Mouse (Mus musculus) heart, adult 2 months (tissue): ENCODE measurements around the gene Nedd8. TPM values are rescaled to one million over a fixed set of nuclear protein-coding genes. Genes with fewer than 3 reads are reported as not detected.

Source experiments
- DNase-seq, 2 experiments: peaks; one replicate each; pipeline ENCODE4 v3.0.0; 2021
- H3K27ac ChIP-seq: fragments of 200-600 bp; 2 replicates; pipeline ENCODE4 v1.8.1; 2022
- H3K27me3 ChIP-seq: fragments of 200-500 bp; 2 replicates; pipeline ENCODE4 v1.6.1; 2012; ENCODE audit warnings: mild to moderate bottlenecking, low read length, inconsistent platforms, mixed read lengths; ENCODE audit not compliant: control insufficient read depth, insufficient read depth
- H3K36me3 ChIP-seq: fragments of 200-500 bp; 2 replicates; pipeline ENCODE4 v1.6.1; 2012; ENCODE audit warnings: low read length, inconsistent platforms; ENCODE audit not compliant: control insufficient read depth, insufficient read depth
- H3K4me1 ChIP-seq: fragments of 200-500 bp; 2 replicates; pipeline ENCODE4 v1.6.1; 2011; ENCODE audit warnings: low read length; ENCODE audit not compliant: control insufficient read depth, insufficient read depth
- H3K4me3 ChIP-seq: fragments of 200-600 bp; 2 replicates; pipeline ENCODE4 v1.8.1; 2022
- H3K79me2 ChIP-seq: fragments of 200-500 bp; replicated peaks from 2 replicates; pipeline ENCODE4 v1.6.1; 2012; ENCODE audit warnings: mild to moderate bottlenecking, inconsistent platforms, low read length, moderate library complexity, mixed read lengths; ENCODE audit not compliant: control insufficient read depth, insufficient read depth
- H3K9ac ChIP-seq: fragments of 200-500 bp; 2 replicates; pipeline ENCODE4 v1.6.1; 2012; ENCODE audit warnings: low read depth, mild to moderate bottlenecking, control low read depth, inconsistent platforms, low read length, mixed read lengths
- CTCF ChIP-seq: fragments of 200-600 bp; IDR thresholded peaks from 2 replicates; pipeline ENCODE4 v1.8.1; 2022; ENCODE audit warnings: antibody characterized with exemption, mild to moderate bottlenecking, moderate library complexity
- EP300 ChIP-seq: fragments of 200-500 bp; IDR thresholded peaks from 2 replicates; pipeline ENCODE4 v1.6.1; 2011; ENCODE audit warnings: low read depth, low read length, control low read depth; ENCODE audit not compliant: insufficient read depth
- POLR2A ChIP-seq: fragments of 200-500 bp; IDR thresholded peaks from 2 replicates; pipeline ENCODE4 v1.6.1; 2011; ENCODE audit warnings: mild to moderate bottlenecking, low read depth, low read length, control low read depth; ENCODE audit not compliant: insufficient read depth
- WGBS: fragments of 180-500 bp; shearing (Covaris S2); methylation state at CpG from one replicate; pipeline ENCODE4 v1.1.7; 2018; 5-methylcytosine and 5-hydroxymethylcytosine counted together
- intact Hi-C: fragments of 180-260 bp; cut with DNase I; formaldehyde crosslinking; loops from one replicate; pipeline ENCODE4 v1.15.1; 2025
- polyA plus RNA-seq: library from polyadenylated mRNA; depleted of rRNA; stranded (reverse); fragments of >200 nt; gene quantifications from 2 replicates; pipeline ENCODE4 v1.2.3, GENCODE M21; 2012; rRNA removed
- total RNA-seq, 2 experiments: library from RNA; stranded (reverse); gene quantifications; 2 replicates each; pipeline ENCODE4 v1.2.3; 2021

Nedd8 gene
- total and polyA plus RNA-seq, 3 experiments, result 242 to 265 (median 262) TPM

GRCm38 (mm10) chr14:55617822-55618221 is 54.1 kb downstream of the Nedd8 start, which contains the start of gene Rec8:
Gene Rec8 (plus strand): TSS chr14:55618037.
- no peak for DNase-seq
- Histone ChIP-seq H3K27ac (no peak within 1 kb of the TSS), H3K27me3 (no peaks in the 10 kb centered on the region), H3K4me3 (no peak within 1 kb of the TSS), H3K9ac (no peak within 1 kb of the TSS), H3K36me3 (no peaks in the 10 kb centered on the region), H3K79me2 (no peaks in the 10 kb centered on the region), H3K4me1 (no peaks in the 10 kb centered on the region)
- intact Hi-C loops, result no loop called here
- WGBS, result 22% methylated on average over 21 of the region's 21 CpGs
- TF ChIP-seq EP300, result no peak
- peak; percentile 11; the same call in 1 of the 2 replicates for TF ChIP-seq CTCF

DNA sequence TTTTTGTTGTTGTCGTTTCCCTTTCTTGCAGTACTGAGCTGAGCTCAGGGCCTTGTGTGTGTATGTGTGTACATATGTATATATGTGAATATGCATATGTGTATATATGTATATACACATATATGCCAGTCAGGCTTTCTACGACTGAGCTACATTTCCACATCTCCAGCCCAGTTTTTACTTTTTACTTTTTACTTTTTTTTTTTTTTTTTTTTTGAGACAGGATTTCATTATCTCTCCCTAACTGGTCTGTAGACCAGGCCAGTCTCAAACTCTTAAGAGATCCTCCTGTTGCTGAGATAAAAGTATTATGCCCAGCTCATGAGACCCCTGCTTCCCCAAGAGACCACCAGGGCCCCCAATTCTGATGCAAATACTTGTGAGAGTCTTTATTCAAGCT is 55.1 kb downstream of the Nedd8 start:
- no peaks in the 10 kb centered on the region for H3K4me1 ChIP-seq
- 77% methylated on average over 2 of the region's 2 CpGs for WGBS
- H3K27me3 ChIP-seq, result no peaks in the 10 kb centered on the region
- H3K36me3 ChIP-seq, result no peaks in the 10 kb centered on the region
- DNase-seq, result no peak
- no peaks in the 10 kb centered on the region for H3K79me2 ChIP-seq
- H3K27ac ChIP-seq, result no peak overlapping the region
- no peak overlapping the region for H3K4me3 ChIP-seq
- intact Hi-C loops, result no loop called here
- no peak overlapping the region for H3K9ac ChIP-seq
- no peak for TF ChIP-seq CTCF
- no peak for TF ChIP-seq EP300
- no peak for TF ChIP-seq POLR2A

- Histone ChIP-seq H3K27ac (no peak overlapping the region), H3K4me3 (no peak overlapping the region), H3K36me3 (no peaks in the 10 kb centered on the region), H3K79me2 (no peaks in the 10 kb centered on the region), H3K4me1 (no peaks in the 10 kb centered on the region), H3K27me3 (no peaks in the 10 kb centered on the region), H3K9ac (no peak overlapping the region)
- intact Hi-C loops, result no loop called here
- 65% methylated on average over 2 of the region's 2 CpGs for WGBS
- TF ChIP-seq EP300, result no peak
- TF ChIP-seq CTCF, result no peak
- no peak for DNase-seq
These were observed 56.0 kb downstream of the Nedd8 start for GRCm38 (mm10) chr14:55615876-55616275.

- H3K27me3 ChIP-seq, result no peaks in the 10 kb centered on the region
- 68% methylated on average over 7 of the region's 7 CpGs for WGBS
- no peak overlapping the region for H3K9ac ChIP-seq
- no peaks in the 10 kb centered on the region for H3K4me1 ChIP-seq
- no peak for TF ChIP-seq EP300
- no peak for TF ChIP-seq CTCF
- no peak for TF ChIP-seq POLR2A
- intact Hi-C loops, result no loop called here
- no peaks in the 10 kb centered on the region for H3K79me2 ChIP-seq
- no peak for DNase-seq
- H3K36me3 ChIP-seq, result no peaks in the 10 kb centered on the region
- H3K27ac ChIP-seq, result no peak overlapping the region
- no peak overlapping the region for H3K4me3 ChIP-seq
These were observed 57.3 kb downstream of the Nedd8 start for GRCm38 (mm10) chr14:55614565-55615178.

DNA sequence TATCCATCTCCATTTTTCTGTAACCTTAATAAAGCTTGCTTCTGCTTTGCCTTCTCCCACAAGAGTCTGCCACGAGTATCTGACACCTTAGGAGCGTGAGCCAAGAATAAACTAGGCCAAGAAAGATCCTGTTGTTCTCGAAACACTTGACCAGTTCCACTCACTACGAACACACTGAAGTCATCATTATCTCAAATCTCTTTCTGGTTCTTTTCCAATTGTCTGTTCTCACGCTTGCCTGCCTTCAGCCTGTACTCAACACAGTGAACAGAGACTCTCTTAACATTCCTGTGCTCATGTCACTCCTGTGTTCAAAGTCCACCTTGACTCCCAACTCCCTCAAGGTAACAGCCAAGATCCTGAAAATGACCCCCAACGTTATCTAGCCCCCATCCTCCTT is 58.6 kb downstream of the Nedd8 start:
- intact Hi-C loops, result no loop called here
- no peak for DNase-seq

More for the DNA sequence above, 58.6 kb downstream of the Nedd8 start:
- no peak overlapping the region for H3K27ac ChIP-seq
- H3K9ac ChIP-seq, result no peak overlapping the region
- no peaks in the 10 kb centered on the region for H3K27me3 ChIP-seq
- no peaks in the 10 kb centered on the region for H3K36me3 ChIP-seq
- H3K4me1 ChIP-seq, result no peaks in the 10 kb centered on the region
- no peak overlapping the region for H3K4me3 ChIP-seq
- no peak for TF ChIP-seq POLR2A
- no peak for TF ChIP-seq CTCF
- no peak for TF ChIP-seq EP300
- 46% methylated on average over 6 of the region's 6 CpGs for WGBS
- no peaks in the 10 kb centered on the region for H3K79me2 ChIP-seq

Other genes with a start within 250 kb of the Nedd8 start
Only the 30 nearest of the 35 such genes appear.
- 1 to 10 TPM; 1.3 to 2.0 TPM for gene Carmil3, start 181.5 kb downstream of the Nedd8 start, total RNA-seq
- 3.4 and 4.8 TPM in 2 replicates for gene Carmil3, start 181.5 kb downstream of the Nedd8 start, polyA plus RNA-seq
- not detected for gene Cpne6, start 161.7 kb downstream of the Nedd8 start, total RNA-seq
- gene Cpne6, start 161.7 kb downstream of the Nedd8 start, polyA plus RNA-seq, result 0.25 and 0.26 TPM in 2 replicates
- not detected for gene Nrl, start 147.1 kb downstream of the Nedd8 start, total RNA-seq
- gene Nrl, start 147.1 kb downstream of the Nedd8 start, polyA plus RNA-seq, result not detected in 2 replicates
- gene Pck2, start 131.9 kb downstream of the Nedd8 start, total RNA-seq, result 1 to 10 TPM; 9.0 to 9.4 TPM
- gene Pck2, start 131.9 kb downstream of the Nedd8 start, polyA plus RNA-seq, result 13.3 and 15.3 TPM in 2 replicates
- 100 to 1,000 TPM; 136 to 160 TPM for gene Dcaf11, start 112.1 kb downstream of the Nedd8 start, total RNA-seq
- gene Dcaf11, start 112.1 kb downstream of the Nedd8 start, polyA plus RNA-seq, result 151 and 186 TPM in 2 replicates
- not detected for gene A730061H03Rik, start 111.7 kb downstream of the Nedd8 start, total RNA-seq
- 0.74 and 1.2 TPM in 2 replicates for gene A730061H03Rik, start 111.7 kb downstream of the Nedd8 start, polyA plus RNA-seq
- gene Fitm1, start 96.5 kb downstream of the Nedd8 start, total RNA-seq, result 100 to 1,000 TPM; 165 to 187 TPM
- gene Fitm1, start 96.5 kb downstream of the Nedd8 start, polyA plus RNA-seq, result 323 and 403 TPM in 2 replicates
- 100 to 1,000 TPM; 231 to 264 TPM for gene Psme1, start 94.0 kb downstream of the Nedd8 start, total RNA-seq
- gene Psme1, start 94.0 kb downstream of the Nedd8 start, polyA plus RNA-seq, result 101 and 118 TPM in 2 replicates
- gene Emc9, start 86.8 kb downstream of the Nedd8 start, total RNA-seq, result 10 to 100 TPM; 58.4 to 61.1 TPM
- gene Emc9, start 86.8 kb downstream of the Nedd8 start, polyA plus RNA-seq, result 52.9 and 54.2 TPM in 2 replicates
- 100 to 1,000 TPM; 119 to 120 TPM for gene Psme2, start 81.0 kb downstream of the Nedd8 start, total RNA-seq
- gene Psme2, start 81.0 kb downstream of the Nedd8 start, polyA plus RNA-seq, result 37.3 and 56.7 TPM in 2 replicates
- gene Rnf31, start 80.4 kb downstream of the Nedd8 start, total RNA-seq, result 10 to 100 TPM; 27.5 to 30.9 TPM
- gene Rnf31, start 80.4 kb downstream of the Nedd8 start, polyA plus RNA-seq, result 19.7 and 24.3 TPM in 2 replicates
- 1 to 10 TPM; 9.7 to 9.8 TPM for gene Irf9, start 68.6 kb downstream of the Nedd8 start, total RNA-seq
- 22.2 and 29.3 TPM in 2 replicates for gene Irf9, start 68.6 kb downstream of the Nedd8 start, polyA plus RNA-seq
- gene Rec8, start 54.1 kb downstream of the Nedd8 start, total RNA-seq, result under 1 TPM in 1 of 2 experiments, not detected in 1; 0.32 TPM
- 0.12 and 0.29 TPM in 2 replicates for gene Rec8, start 54.1 kb downstream of the Nedd8 start, polyA plus RNA-seq
- gene Ipo4, start 36.2 kb downstream of the Nedd8 start, total RNA-seq, result 10 to 100 TPM; 51.3 to 64.1 TPM
- 68.2 and 68.9 TPM in 2 replicates for gene Ipo4, start 36.2 kb downstream of the Nedd8 start, polyA plus RNA-seq
- gene Gm49378, start 34.2 kb downstream of the Nedd8 start, total RNA-seq, result 1 to 10 TPM; 2.5 to 3.8 TPM
- gene Gm49378, start 34.2 kb downstream of the Nedd8 start, polyA plus RNA-seq, result 3.5 and 5.0 TPM in 2 replicates
- 10 to 100 TPM; 39.4 to 40.6 TPM for gene Tm9sf1, start 28.3 kb downstream of the Nedd8 start, total RNA-seq
- gene Tm9sf1, start 28.3 kb downstream of the Nedd8 start, polyA plus RNA-seq, result 50.6 and 63.0 TPM in 2 replicates
- gene Tssk4, start 21.9 kb downstream of the Nedd8 start, total RNA-seq, result under 1 TPM; 0.34 to 0.47 TPM
- 0.55 and 0.61 TPM in 2 replicates for gene Tssk4, start 21.9 kb downstream of the Nedd8 start, polyA plus RNA-seq
- gene Mdp1, start 11.6 kb downstream of the Nedd8 start, total RNA-seq, result 10 to 100 TPM; 45.3 to 49.1 TPM
- 35.7 and 54.9 TPM in 2 replicates for gene Mdp1, start 11.6 kb downstream of the Nedd8 start, polyA plus RNA-seq
- gene Gmpr2, start 183 bp downstream of the Nedd8 start, total RNA-seq, result 1 to 10 TPM; 8.1 to 9.0 TPM
- gene Gmpr2, start 183 bp downstream of the Nedd8 start, polyA plus RNA-seq, result 11.8 and 18.2 TPM in 2 replicates
- 10 to 100 TPM; 12.6 to 12.8 TPM for gene Tinf2, start 9.7 kb upstream of the Nedd8 start, total RNA-seq
- gene Tinf2, start 9.7 kb upstream of the Nedd8 start, polyA plus RNA-seq, result 7.6 and 8.5 TPM in 2 replicates
- under 1 TPM; 0.16 to 0.43 TPM for gene Tgm1, start 41.8 kb upstream of the Nedd8 start, total RNA-seq
- 0.31 and 0.41 TPM in 2 replicates for gene Tgm1, start 41.8 kb upstream of the Nedd8 start, polyA plus RNA-seq
- gene Rabggta, start 50.1 kb upstream of the Nedd8 start, total RNA-seq, result 10 to 100 TPM; 12.5 to 13.0 TPM
- gene Rabggta, start 50.1 kb upstream of the Nedd8 start, polyA plus RNA-seq, result 26.3 and 32.2 TPM in 2 replicates
- gene Dhrs1, start 73.6 kb upstream of the Nedd8 start, total RNA-seq, result 10 to 100 TPM; 35.4 to 40.2 TPM
- gene Dhrs1, start 73.6 kb upstream of the Nedd8 start, polyA plus RNA-seq, result 82.9 and 85.8 TPM in 2 replicates
- 10 to 100 TPM; 10.1 to 11.4 TPM for gene Nop9, start 73.6 kb upstream of the Nedd8 start, total RNA-seq
- gene Nop9, start 73.6 kb upstream of the Nedd8 start, polyA plus RNA-seq, result 8.3 and 13.1 TPM in 2 replicates
- gene Cideb, start 86.3 kb upstream of the Nedd8 start, total RNA-seq, result under 1 TPM; 0.81 to 0.98 TPM
- 6.7 and 8.1 TPM in 2 replicates for gene Cideb, start 86.3 kb upstream of the Nedd8 start, polyA plus RNA-seq
- under 1 TPM in 1 of 2 experiments, not detected in 1; 0.20 TPM for gene Ltb4r2, start 89.3 kb upstream of the Nedd8 start, total RNA-seq
- 0.06 and 0.20 TPM in 2 replicates for gene Ltb4r2, start 89.3 kb upstream of the Nedd8 start, polyA plus RNA-seq
- gene Ltb4r1, start 93.8 kb upstream of the Nedd8 start, total RNA-seq, result under 1 TPM; 0.34 to 0.36 TPM
- gene Ltb4r1, start 93.8 kb upstream of the Nedd8 start, polyA plus RNA-seq, result 0.76 TPM in 2 replicates
- 10 to 100 TPM; 16.1 to 20.3 TPM for gene Adcy4, start 112.0 kb upstream of the Nedd8 start, total RNA-seq
- 36.5 and 40.0 TPM in 2 replicates for gene Adcy4, start 112.0 kb upstream of the Nedd8 start, polyA plus RNA-seq
- gene Ripk3, start 116.7 kb upstream of the Nedd8 start, total RNA-seq, result 1 to 10 TPM; 2.2 to 2.4 TPM
- 3.5 and 4.1 TPM in 2 replicates for gene Ripk3, start 116.7 kb upstream of the Nedd8 start, polyA plus RNA-seq
- 1 to 10 TPM; 3.6 to 5.1 TPM for gene Nfatc4, start 151.0 kb upstream of the Nedd8 start, total RNA-seq
- gene Nfatc4, start 151.0 kb upstream of the Nedd8 start, polyA plus RNA-seq, result 6.0 and 7.3 TPM in 2 replicates